Mouse (Mus musculus) liver, embryonic 14.5 days (tissue): ENCODE data around the gene Nrarp.

Experiments
- CTCF ChIP-seq: IDR thresholded peaks from 2 replicates; pipeline ENCODE4 v1.5.1; 2016; ENCODE audit warnings: antibody characterized with exemption, low read depth, control low read depth
- EP300 ChIP-seq: IDR thresholded peaks from 2 replicates; pipeline ENCODE4 v1.6.1; 2016; ENCODE audit warnings: antibody characterized with exemption, low read depth

GRCm38 (mm10) chr2:25195211-25196156 is 14.9 kb downstream of the Nrarp start:
- TF ChIP-seq CTCF: no peak
- TF ChIP-seq EP300: no peak
